Mouse (Mus musculus) MEL (cell line): ENCODE data around the gene Hdgfl1.

Experiments
- BHLHE40 ChIP-seq: IDR thresholded peaks from 2 replicates; pipeline ENCODE4 v1.6.1; 2012; ENCODE audit warnings: low read depth, mild to moderate bottlenecking, inconsistent platforms, low read length, improper control_type of control experiment, borderline replicate concordance
- CTCF ChIP-seq, 3 experiments: IDR thresholded peaks in 2 of 3; conservative IDR thresholded peaks in 1 of 3; 2 replicates each; pipeline ENCODE4 v1.5.1; 2011 to 2012; ENCODE audit warnings: low read length in 3 of 3, low read depth in 2 of 3, mild to moderate bottlenecking in 2 of 3, improper control_type of control experiment in 1 of 3, inconsistent platforms in 1 of 3, mixed read lengths in 1 of 3, moderate library complexity in 1 of 3; ENCODE audit not compliant: control insufficient read depth in 1 of 3, insufficient read depth in 1 of 3, poor library complexity in 1 of 3, severe bottlenecking in 1 of 3
- EP300 ChIP-seq, 2 experiments: IDR thresholded peaks; 2 replicates each; pipeline ENCODE4 v1.6.1; 2011; ENCODE audit warnings: improper control_type of control experiment in 2 of 2, low read length in 2 of 2, low read depth in 1 of 2, mild to moderate bottlenecking in 1 of 2
- ETS1 ChIP-seq: IDR thresholded peaks from 2 replicates; pipeline ENCODE4 v1.6.1; 2012; ENCODE audit warnings: low read depth, mild to moderate bottlenecking, inconsistent platforms, low read length, improper control_type of control experiment, moderate library complexity
- HCFC1 ChIP-seq: IDR thresholded peaks from 2 replicates; pipeline ENCODE4 v1.6.1; 2012; ENCODE audit warnings: low read depth, mild to moderate bottlenecking, inconsistent platforms, low read length, improper control_type of control experiment, moderate library complexity
- POLR2A ChIP-seq, 2 experiments: IDR thresholded peaks; 2 replicates each; pipeline ENCODE4 v1.6.1; 2011 to 2012; ENCODE audit warnings: low read length in 2 of 2, mild to moderate bottlenecking in 2 of 2, control low read depth in 1 of 2, improper control_type of control experiment in 1 of 2, low read depth in 1 of 2, moderate library complexity in 1 of 2; ENCODE audit not compliant: control insufficient read depth in 1 of 2, insufficient read depth in 1 of 2, poor library complexity in 1 of 2
- POLR2AphosphoS2 ChIP-seq: IDR thresholded peaks from 2 replicates; pipeline ENCODE4 v1.6.1; 2011; ENCODE audit warnings: low read length, improper control_type of control experiment
- TAL1 ChIP-seq: IDR thresholded peaks from 2 replicates; pipeline ENCODE4 v1.6.1; 2012; ENCODE audit warnings: mild to moderate bottlenecking, inconsistent platforms, low read length, moderate library complexity, mixed read lengths

DNA sequence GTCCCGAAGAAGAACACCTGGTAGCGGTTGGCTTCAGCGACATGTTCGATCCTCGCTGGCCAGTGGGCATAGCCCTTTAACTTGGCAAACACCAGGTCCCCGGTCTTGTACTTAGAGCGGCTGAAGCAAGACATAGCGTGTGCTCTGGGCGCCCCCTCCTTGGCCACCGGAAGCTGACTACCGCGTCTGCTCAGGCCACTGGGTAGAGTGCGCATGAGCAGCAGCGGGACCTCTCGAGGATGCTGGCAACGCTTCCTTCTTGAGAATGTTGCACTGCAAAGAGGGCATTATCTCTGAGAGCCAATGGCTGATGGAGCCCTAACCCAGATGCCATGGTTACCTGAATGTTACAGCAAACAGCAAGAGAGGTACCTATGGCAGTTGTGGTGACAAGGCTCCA is at the start of gene Hdgfl1:
- TF ChIP-seq HCFC1 (no peak), POLR2A (IDR thresholded peaks at IDR 0.05; ENCODE audit: control insufficient read depth in 1 of 2, insufficient read depth in 1 of 2, low read depth in 1 of 2, low read length in 2 of 2, poor library complexity in 1 of 2) (no peak), ETS1 (no peak), BHLHE40 (no peak), CTCF (IDR thresholded peaks at IDR 0.05 in 2 of 3, conservative IDR thresholded peaks at IDR 0.05 in 1 of 3; ENCODE audit: control insufficient read depth in 1 of 3, insufficient read depth in 1 of 3, low read depth in 2 of 3, low read length in 3 of 3, poor library complexity in 1 of 3, severe bottlenecking in 1 of 3) (no peak), TAL1 (no peak), EP300 (IDR thresholded peaks at IDR 0.05; ENCODE audit: low read depth in 1 of 2, low read length in 2 of 2) (no peak), POLR2AphosphoS2 (no peak)
